Mouse (Mus musculus) limb, embryonic 11.5 days (tissue): ENCODE measurements around the gene Sf3b6. TPM values are rescaled to one million over a fixed set of nuclear protein-coding genes. Genes with fewer than 3 reads are reported as not detected.
"Not testable (repeated sequence)": the region's sequence is repeated elsewhere in the genome, so short reads cannot be mapped to it uniquely, and the experiment has no call there.

Source experiments
- ATAC-seq: fragments of 200-750 bp; cut with Nextera tagmentation; 2 replicates; pipeline ENCODE4 v1.8.0; 2017; ENCODE audit warnings: low read depth; ENCODE audit not compliant: insufficient number of reproducible peaks, low FRiP score, low TSS enrichment
- DNase-seq: peaks from one replicate; pipeline ENCODE4 v3.0.0-alpha.2; 2015; ENCODE audit warnings: low spot score
- H3K27ac ChIP-seq: fragments of 300-500 bp; sonication (generic); replicated peaks from 2 replicates; pipeline ENCODE4 v1.5.1; 2014; ENCODE audit warnings: low read depth, mild to moderate bottlenecking, low read length
- H3K27me3 ChIP-seq: fragments of 300-500 bp; sonication (generic); 2 replicates; pipeline ENCODE4 v1.6.1; 2014; ENCODE audit warnings: mild to moderate bottlenecking, low read length, mixed read lengths; ENCODE audit not compliant: control insufficient read depth, insufficient read depth
- H3K36me3 ChIP-seq: fragments of 300-500 bp; sonication (generic); 2 replicates; pipeline ENCODE4 v1.6.1; 2014; ENCODE audit warnings: mild to moderate bottlenecking, low read length, moderate library complexity, mixed read lengths; ENCODE audit not compliant: control insufficient read depth, insufficient read depth
- H3K4me1 ChIP-seq: fragments of 300-500 bp; sonication (generic); 2 replicates; pipeline ENCODE4 v1.6.1; 2014; ENCODE audit warnings: low read length, mixed read lengths; ENCODE audit not compliant: control insufficient read depth, insufficient read depth
- H3K4me2 ChIP-seq: fragments of 300-500 bp; sonication (generic); 2 replicates; pipeline ENCODE4 v1.6.1; 2014; ENCODE audit warnings: low read depth, mild to moderate bottlenecking, moderate library complexity; ENCODE audit not compliant: severe bottlenecking
- H3K4me3 ChIP-seq: fragments of 300-500 bp; sonication (generic); 2 replicates; pipeline ENCODE4 v1.5.1; 2014; ENCODE audit warnings: low read depth, low read length
- H3K9ac ChIP-seq: fragments of 300-500 bp; sonication (generic); 2 replicates; pipeline ENCODE4 v1.6.1; 2014; ENCODE audit warnings: mild to moderate bottlenecking, low read length
- H3K9me3 ChIP-seq: fragments of 300-500 bp; sonication (generic); 2 replicates; pipeline ENCODE4 v1.6.1; 2016; ENCODE audit warnings: low read length; ENCODE audit not compliant: control insufficient read depth
- WGBS: fragments of 180-500 bp; shearing (Covaris S2); extraction: QIAGEN DNeasy Blood & Tissue Kit; methylation state at CpG from one replicate; pipeline ENCODE4 v1.1.7; 2014; 5-methylcytosine and 5-hydroxymethylcytosine counted together
- polyA plus RNA-seq: library from polyadenylated mRNA; unstranded; fragments of >200 nt; fragmentation: Nextera tagmentation; extraction: Ambion mirVana; gene quantifications from 2 replicates; pipeline ENCODE4 v1.2.1, GENCODE M21; 2014

Gene Sf3b6
- polyA plus RNA-seq, 1 experiment from 2014 or later = 318 TPM

DNA sequence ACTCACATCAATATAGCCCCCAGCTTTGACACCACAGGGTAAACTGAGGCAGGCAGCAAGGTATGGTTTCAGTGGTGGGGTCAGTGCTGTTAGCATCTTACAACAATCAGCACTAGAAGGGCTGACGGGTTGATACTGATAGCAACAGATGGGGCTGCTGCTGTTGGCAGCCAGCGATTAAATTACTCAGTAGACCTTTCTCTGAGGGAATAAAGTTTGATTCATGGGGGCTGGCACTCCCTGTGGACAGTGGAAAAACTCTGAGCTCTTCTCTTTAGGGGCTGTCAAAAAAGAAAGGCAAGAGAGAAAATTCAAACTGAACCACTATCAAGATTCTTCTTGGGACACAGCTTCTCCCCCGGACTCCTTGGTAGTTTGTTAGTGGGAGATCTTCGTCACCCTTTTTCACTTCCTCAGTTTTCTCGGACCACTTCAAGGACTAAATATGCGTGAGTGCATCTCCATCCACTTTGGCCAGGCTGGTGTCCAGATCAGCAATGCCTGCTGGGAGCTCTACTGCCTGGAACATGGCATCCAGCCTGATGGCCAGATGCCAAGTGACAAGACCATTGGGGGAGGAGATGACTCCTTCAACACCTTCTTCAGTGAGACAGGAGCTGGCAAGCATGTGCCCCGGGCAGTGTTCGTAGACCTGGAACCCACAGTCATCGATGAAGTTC lies 35.5 kb upstream of the Sf3b6 start:
- DNase-seq, H3K9me3 ChIP-seq, H3K36me3 ChIP-seq, H3K4me1 ChIP-seq, H3K4me3 ChIP-seq, H3K27me3 ChIP-seq, ATAC-seq, H3K9ac ChIP-seq, H3K4me2 ChIP-seq, H3K27ac ChIP-seq: not testable (repeated sequence)
- 88% methylated on average over 9 of the region's 9 CpGs for WGBS

DNA sequence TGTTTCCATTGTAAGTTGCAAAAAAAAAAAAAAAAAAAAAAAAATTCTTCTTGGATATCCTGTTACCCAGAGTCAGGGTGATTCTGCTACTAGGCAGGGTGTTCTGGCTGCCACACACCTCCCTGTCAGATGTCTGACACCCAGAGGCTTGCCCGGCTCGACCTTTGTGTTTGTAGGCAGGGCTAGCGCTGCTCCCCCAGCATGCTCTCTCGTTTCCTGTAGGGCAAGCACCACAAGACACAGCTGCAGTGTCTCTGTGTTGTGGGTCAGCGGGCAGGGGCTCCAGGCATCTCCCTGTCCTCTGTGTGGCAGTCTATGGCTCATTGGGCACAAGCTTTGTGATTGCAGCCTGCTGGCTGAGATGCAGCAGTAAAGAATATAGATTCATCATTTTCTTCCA lies 33.7 kb upstream of the Sf3b6 start:
- no peak for DNase-seq

DNA sequence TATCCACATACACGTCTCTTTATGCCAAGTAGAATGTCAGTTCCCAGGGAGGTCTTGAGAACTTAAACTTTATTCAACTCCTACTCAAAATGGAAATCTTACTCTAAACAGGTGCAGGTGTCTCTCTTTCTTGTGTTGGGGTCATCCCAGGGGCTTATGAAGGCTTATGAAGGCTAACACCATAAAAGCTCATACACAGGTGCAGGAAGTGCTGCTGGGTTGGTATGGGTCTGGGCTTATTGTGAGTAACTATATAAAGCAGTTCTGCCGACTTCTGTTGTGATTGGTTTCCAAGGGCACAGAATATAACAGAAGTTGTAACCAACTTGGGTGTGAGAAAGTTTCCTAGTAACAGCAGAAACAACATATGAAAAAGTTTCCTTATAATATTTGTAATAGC lies 32.9 kb upstream of the Sf3b6 start:
- DNase-seq (no peak), ATAC-seq (no peak)
- 84% methylated on average over 2 of the region's 2 CpGs for WGBS
- Histone ChIP-seq H3K36me3 (no peaks in the 10 kb centered on the region), H3K4me1 (no peaks in the 10 kb centered on the region), H3K27ac (no peak overlapping the region), H3K4me3 (no peak overlapping the region), H3K9ac (no peak overlapping the region), H3K27me3 (no peaks in the 10 kb centered on the region), H3K4me2 (no peak overlapping the region), H3K9me3 (no peaks in the 10 kb centered on the region)

More for the DNA sequence above, 33.7 kb upstream of the Sf3b6 start:
- no peaks in the 10 kb centered on the region for H3K36me3 ChIP-seq
- ATAC-seq = no peak
- no peak overlapping the region for H3K4me2 ChIP-seq
- H3K9me3 ChIP-seq = no peaks in the 10 kb centered on the region
- H3K4me1 ChIP-seq = no peaks in the 10 kb centered on the region
- no peak overlapping the region for H3K27ac ChIP-seq
- H3K4me3 ChIP-seq = no peak overlapping the region
- H3K9ac ChIP-seq = no peak overlapping the region
- 57% methylated on average over 5 of the region's 5 CpGs for WGBS
- H3K27me3 ChIP-seq = no peaks in the 10 kb centered on the region

DNA sequence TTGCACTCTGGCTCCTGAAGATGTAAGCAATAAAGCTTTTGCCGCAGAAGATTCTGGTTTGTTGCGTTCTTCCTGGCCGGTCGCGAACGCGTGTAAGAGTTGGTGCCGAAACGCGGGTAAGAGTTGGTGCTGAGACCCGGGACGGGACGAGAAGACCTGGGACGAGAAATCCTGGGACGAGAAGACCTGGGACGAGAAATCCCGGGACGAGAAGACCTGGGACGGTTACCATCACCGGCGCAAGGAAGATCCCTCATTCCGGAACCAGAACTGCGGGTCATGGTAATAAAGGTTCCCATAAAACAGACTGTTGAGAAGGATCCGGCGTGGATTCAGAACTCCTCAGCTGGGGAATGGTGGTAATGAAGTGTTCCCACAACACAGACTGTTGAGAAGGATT lies 29.2 kb upstream of the Sf3b6 start:
- H3K4me1 ChIP-seq, H3K4me2 ChIP-seq, H3K9me3 ChIP-seq, H3K4me3 ChIP-seq, H3K27ac ChIP-seq, H3K27me3 ChIP-seq, ATAC-seq, H3K36me3 ChIP-seq, H3K9ac ChIP-seq, DNase-seq: not testable (repeated sequence)
- WGBS = 94% methylated on average over 25 of the region's 25 CpGs

DNA sequence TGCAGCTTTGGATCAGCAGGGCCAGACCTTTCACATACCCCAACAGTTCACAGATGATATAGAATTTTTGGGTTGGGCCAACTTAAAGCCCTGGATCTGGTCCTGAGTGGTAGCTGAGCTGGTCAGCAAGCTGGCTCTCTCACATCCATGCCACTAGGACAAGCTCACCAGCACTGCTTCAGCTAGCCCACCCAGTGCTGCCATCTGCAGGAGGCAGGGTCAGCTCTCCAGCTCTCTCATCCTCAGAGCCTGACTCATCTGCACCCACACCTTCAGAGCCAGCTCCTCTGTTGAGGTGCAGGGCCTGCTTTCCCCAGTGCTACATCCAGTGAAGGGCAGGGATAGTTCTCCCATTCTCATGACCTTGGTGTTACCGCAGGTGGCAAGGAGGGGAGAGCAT lies 23.6 kb upstream of the Sf3b6 start:
- Histone ChIP-seq H3K27me3 (no peaks in the 10 kb centered on the region), H3K9ac (no peak overlapping the region), H3K36me3 (no peaks in the 10 kb centered on the region), H3K4me3 (no peak overlapping the region), H3K9me3 (no peaks in the 10 kb centered on the region), H3K4me2 (no peak overlapping the region), H3K4me1 (no peaks in the 10 kb centered on the region), H3K27ac (no peak overlapping the region)
- ATAC-seq (no peak), DNase-seq (peak; percentile 30)
- WGBS = 71% methylated on average over 1 of the region's 1 CpGs

DNA sequence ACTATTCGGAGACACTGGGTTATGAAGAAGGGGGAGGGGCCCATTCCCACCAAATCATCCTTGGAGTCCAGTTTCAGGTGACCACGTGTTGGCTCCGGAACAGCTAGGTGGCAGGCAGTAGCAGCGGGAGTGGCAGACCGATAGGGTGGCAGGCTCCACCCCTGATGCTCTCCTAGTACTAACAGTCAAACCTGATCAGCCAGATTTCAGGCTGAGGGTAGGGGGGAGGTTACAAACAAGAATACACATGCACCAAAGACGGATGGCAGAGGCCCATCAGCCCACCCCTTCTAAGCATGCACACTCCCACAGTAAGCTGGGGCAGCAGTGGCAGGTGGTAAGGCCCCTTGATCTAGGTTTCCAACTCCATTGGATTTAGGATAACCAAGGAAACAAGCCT lies 19.9 kb upstream of the Sf3b6 start:
- H3K4me1 ChIP-seq, H3K4me3 ChIP-seq, H3K9ac ChIP-seq, H3K27me3 ChIP-seq, DNase-seq, H3K36me3 ChIP-seq, H3K27ac ChIP-seq, H3K9me3 ChIP-seq, H3K4me2 ChIP-seq, ATAC-seq: not testable (repeated sequence)
- WGBS = 65% methylated on average over 6 of the region's 6 CpGs

DNA sequence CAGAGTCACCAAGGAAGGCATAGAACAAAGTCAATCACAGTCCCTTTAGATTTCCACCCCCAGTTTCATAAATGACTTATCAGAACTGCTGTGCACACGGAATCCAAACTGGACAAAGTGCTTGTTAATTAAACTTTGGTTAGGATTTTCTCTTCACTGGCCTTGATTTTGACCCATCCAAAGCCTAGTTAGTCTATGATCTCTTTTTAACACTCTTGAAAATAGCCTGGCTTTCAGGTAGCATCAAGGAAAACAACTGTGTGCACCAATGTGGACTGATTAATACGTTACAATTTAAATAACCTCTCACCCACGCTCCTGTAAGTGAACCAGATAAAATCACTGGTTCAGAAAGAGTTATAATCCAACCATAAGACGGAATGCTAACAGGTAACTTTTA lies 6.3 kb upstream of the Sf3b6 start:
- Histone ChIP-seq H3K4me2 (no peak overlapping the region), H3K9ac (no peak overlapping the region), H3K36me3 (no peaks in the 10 kb centered on the region), H3K4me3 (no peak overlapping the region), H3K27ac (no peak overlapping the region), H3K27me3 (no peaks in the 10 kb centered on the region), H3K9me3 (no peaks in the 10 kb centered on the region), H3K4me1 (no peaks in the 10 kb centered on the region)
- DNase-seq = no peak
- no peak for ATAC-seq
- 80% methylated on average over 4 of the region's 4 CpGs for WGBS

DNA sequence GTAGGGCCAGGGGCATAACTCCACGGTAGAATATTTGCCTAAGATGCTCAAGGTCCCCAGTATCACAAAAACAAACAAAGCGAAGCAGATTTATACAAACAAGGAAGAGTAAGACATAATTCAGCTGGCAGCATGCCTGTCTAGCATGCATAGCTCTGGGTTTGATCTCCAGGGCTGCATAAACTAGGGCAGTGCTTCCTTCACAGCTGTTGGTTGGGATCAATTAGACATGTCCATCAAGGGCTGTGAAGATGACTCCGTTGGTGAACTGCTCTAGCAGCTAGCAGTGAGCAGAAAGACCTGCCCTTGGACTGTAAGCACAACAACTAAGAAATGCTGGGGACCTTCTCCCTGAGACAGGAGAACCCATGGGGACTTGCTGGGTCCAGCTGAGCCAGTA lies 5.6 kb upstream of the Sf3b6 start:
- Histone ChIP-seq H3K9ac (no peak overlapping the region), H3K4me3 (no peak overlapping the region), H3K27ac (no peak overlapping the region), H3K4me1 (0 out of 2 replicates have a peak, but pooled peaks cover 3% of the 10 kb centered on the region), H3K9me3 (no peaks in the 10 kb centered on the region), H3K4me2 (no peak overlapping the region), H3K27me3 (no peaks in the 10 kb centered on the region), H3K36me3 (no peaks in the 10 kb centered on the region)
- ATAC-seq (no peak), DNase-seq (no peak)
- WGBS = 68% methylated on average over 3 of the region's 3 CpGs

DNA sequence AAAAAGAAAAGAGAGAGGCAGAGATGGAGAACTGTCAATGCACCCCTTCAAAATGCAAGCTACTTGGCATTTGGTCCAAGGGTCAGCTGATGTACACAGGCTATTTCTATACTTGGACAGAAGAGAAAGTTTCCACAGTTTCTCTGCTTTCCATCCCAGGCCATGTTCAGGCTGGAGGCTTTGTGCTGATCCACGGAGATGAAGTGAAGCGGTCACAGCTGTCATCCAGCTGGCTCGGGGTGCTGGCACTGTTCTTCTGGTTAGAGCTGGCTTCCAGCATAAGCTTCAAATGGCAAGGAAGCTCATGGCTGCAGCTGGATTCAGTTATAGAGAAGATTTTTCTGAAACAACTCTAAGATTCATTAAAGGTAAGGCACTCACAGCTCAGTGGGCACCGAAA lies 3.7 kb upstream of the Sf3b6 start:
- Histone ChIP-seq H3K36me3 (no peaks in the 10 kb centered on the region), H3K9me3 (no peaks in the 10 kb centered on the region), H3K4me2 (no peak overlapping the region), H3K9ac (no peak overlapping the region), H3K27me3 (no peaks in the 10 kb centered on the region), H3K4me1 (0 out of 2 replicates have a peak, but pooled peaks cover 5% of the 10 kb centered on the region), H3K27ac (no peak overlapping the region), H3K4me3 (no peak overlapping the region)
- no peak for ATAC-seq
- no peak for DNase-seq
- WGBS = 81% methylated on average over 4 of the region's 4 CpGs
